8 mouse cellular contexts compared by ENCODE assay signal in genomic region chr13:23312909-23313669, GRCm38 (mm10). TPM values are rescaled to one million over a fixed set of nuclear protein-coding genes. Genes with fewer than 3 reads are reported as not detected.
A peak's percentile ranks its signal among the peaks of the same experiment; 100 is the strongest.
DNase-seq lines count a peak whose midpoint lies in the region; ATAC-seq lines count a peak whose summit lies in the region.

No protein-coding gene starts in this region.

- intact Hi-C loops in heart, postnatal 25 days (cut with DNase I), result no loop called here
- intact Hi-C loops in gastrocnemius, postnatal 36 days (cut with DNase I), result no loop called here

- no peaks in the 10 kb centered on the region for H3K9me3 ChIP-seq in heart, embryonic 16.5 days (replicated peaks; ENCODE audit: control insufficient read depth, low read length)
- H3K9me3 ChIP-seq in hindbrain, embryonic 15.5 days, result no peaks in the 10 kb centered on the region
- H3K9me3 ChIP-seq in midbrain, embryonic 15.5 days, result no peaks in the 10 kb centered on the region

- H3K9ac ChIP-seq in heart, embryonic 16.5 days (ENCODE audit: low read length), result 0 out of 2 replicates have a peak overlapping the region, but pooled peaks have one; percentile 21
- peak overlapping the region; percentile 40; the same call in 1 of the 2 replicates for H3K9ac ChIP-seq in hindbrain, embryonic 15.5 days
- peak overlapping the region; percentile 31 for H3K9ac ChIP-seq in midbrain, embryonic 15.5 days

- no peak for ATAC-seq in heart, embryonic 16.5 days (replicated peaks; ENCODE audit: extremely low read depth, insufficient read depth, low FRiP score)
- peak; percentile 38; the same call in 1 of the 2 replicates for ATAC-seq in hindbrain, embryonic 15.5 days (ENCODE audit: low FRiP score, low read depth)
- ATAC-seq in midbrain, embryonic 15.5 days (replicated peaks), result peak; percentile 57

- H3K4me3 ChIP-seq in heart, embryonic 16.5 days (ENCODE audit: low read length), result peak overlapping the region; percentile 54
- H3K4me3 ChIP-seq in hindbrain, embryonic 15.5 days, result peak overlapping the region; percentile 48
- peak overlapping the region; percentile 41 for H3K4me3 ChIP-seq in midbrain, embryonic 15.5 days

- H3K27me3 ChIP-seq in heart, embryonic 16.5 days (ENCODE audit: control insufficient read depth, insufficient read depth, low read length), result peaks cover 52% of the 10 kb centered on the region
- peaks cover 78% of the 10 kb centered on the region for H3K27me3 ChIP-seq in hindbrain, embryonic 15.5 days
- H3K27me3 ChIP-seq in midbrain, embryonic 15.5 days (replicated peaks), result peaks cover 74% of the 10 kb centered on the region

- WGBS in heart, embryonic 16.5 days, result 1% methylated on average over 42 of the region's 42 CpGs
- WGBS in hindbrain, embryonic 15.5 days, result under 1% methylated on average over 42 of the region's 42 CpGs
- WGBS in midbrain, embryonic 15.5 days, result under 1% methylated on average over 42 of the region's 42 CpGs

- DNase-seq in heart, postnatal 25 days (ENCODE audit: low spot score), result no peak
- DNase-seq in embryo, embryonic 10 days (ENCODE audit: low spot score), result peak; percentile 67
- DNase-seq in spleen, postnatal 4 days (ENCODE audit: low spot score in 2 of 2), result no peak
- DNase-seq in gastrocnemius, postnatal 36 days, result no peak
- no peak for DNase-seq in cerebellum, postnatal 4 days (ENCODE audit: low spot score in 2 of 2)

- peak overlapping the region; percentile 76 for H3K4me2 ChIP-seq in heart, embryonic 16.5 days (ENCODE audit: low read depth, low read length)
- peak overlapping the region; percentile 87 for H3K4me2 ChIP-seq in hindbrain, embryonic 15.5 days
- H3K4me2 ChIP-seq in midbrain, embryonic 15.5 days, result peak overlapping the region; percentile 72

- no peaks in the 10 kb centered on the region for H3K36me3 ChIP-seq in heart, embryonic 16.5 days (ENCODE audit: control insufficient read depth, insufficient read depth)
- no peaks in the 10 kb centered on the region for H3K36me3 ChIP-seq in hindbrain, embryonic 15.5 days
- H3K36me3 ChIP-seq in midbrain, embryonic 15.5 days (replicated peaks), result no peaks in the 10 kb centered on the region

- peaks cover 14% of the 10 kb centered on the region for H3K4me1 ChIP-seq in heart, embryonic 16.5 days (ENCODE audit: control insufficient read depth, insufficient read depth, low read length)
- H3K4me1 ChIP-seq in hindbrain, embryonic 15.5 days (replicated peaks), result peaks cover 23% of the 10 kb centered on the region
- H3K4me1 ChIP-seq in midbrain, embryonic 15.5 days, result peaks cover 24% of the 10 kb centered on the region

- H3K27ac ChIP-seq in heart, embryonic 16.5 days (ENCODE audit: low read length), result no peak overlapping the region
- no peak overlapping the region for H3K27ac ChIP-seq in hindbrain, embryonic 15.5 days (replicated peaks)
- no peak overlapping the region for H3K27ac ChIP-seq in midbrain, embryonic 15.5 days

RNA-seq across cellular contexts. Expression of gene Zfp322a, which starts 55.9 kb away (rescaled TPM):
- 36.5 and 37.8 TPM in 2 replicates for polyA plus RNA-seq in heart, embryonic 16.5 days (2015; fragmentation: Nextera tagmentation; extraction: Ambion mirVana)
- total RNA-seq in heart, postnatal 25 days (2021), result 10 to 100 TPM; 16.8 to 20.2 TPM
- polyA plus RNA-seq in hindbrain, embryonic 15.5 days (2015; fragmentation: Nextera tagmentation; extraction: Ambion mirVana), result 42.8 and 46.5 TPM in 2 replicates
- polyA plus RNA-seq in midbrain, embryonic 15.5 days (2015; fragmentation: Nextera tagmentation; extraction: Ambion mirVana), result 52.2 and 55.1 TPM in 2 replicates
- 10 to 100 TPM in 1 of 2 experiments, 1 to 10 TPM in 1; 8.4 to 11.1 TPM for total RNA-seq in gastrocnemius, postnatal 36 days (2021)
